Mouse (Mus musculus) testis, postnatal 14 days (tissue): Measurements from ENCODE around the gene Oog3.

ENCODE experiments used
- DNase-seq: peaks from one replicate; pipeline ENCODE4 v3.0.0; 2021; ENCODE audit warnings: low spot score

Gene Oog3

DNA sequence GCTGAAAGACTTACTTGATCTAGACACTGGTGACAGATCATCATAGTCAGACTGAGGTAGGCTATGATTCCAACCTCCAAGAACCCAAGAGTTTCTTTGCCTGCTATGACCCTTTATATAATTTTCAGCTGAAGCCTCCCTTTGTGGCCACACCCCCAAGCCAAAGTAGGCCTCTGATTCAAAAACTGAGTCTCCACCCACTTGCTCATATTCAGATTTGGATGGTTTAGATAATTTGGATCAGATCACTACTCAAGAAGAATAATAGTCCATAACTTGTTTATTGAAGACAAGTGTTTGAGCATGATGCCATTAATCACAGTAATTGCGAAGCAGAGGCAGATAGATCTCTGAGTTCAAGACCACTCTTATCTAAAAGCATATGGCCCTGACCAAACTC is at the start of gene Oog3:
Gene Oog3, minus strand, starts transcription at position 101 of the 400 bp plus-strand sequence.
- no peak for DNase-seq

DNA sequence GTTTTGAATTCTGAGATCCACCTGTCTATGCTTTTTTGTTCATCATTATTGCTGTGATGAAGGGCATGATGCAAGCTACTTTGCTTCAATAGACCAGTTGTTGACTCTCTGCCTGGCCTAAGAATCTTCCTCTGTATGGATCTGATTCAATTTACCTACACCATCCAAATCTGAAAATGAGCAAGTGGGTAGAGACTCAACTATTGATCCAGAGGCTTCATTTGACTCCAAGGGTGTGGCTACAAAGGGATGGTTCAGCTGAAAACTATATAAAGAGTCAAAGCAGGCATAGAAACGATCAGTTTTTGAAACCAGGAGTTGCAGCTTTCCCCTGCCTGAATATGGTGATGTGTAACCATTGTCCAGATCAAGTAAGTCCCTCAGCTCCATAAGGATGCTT is 28.0 kb upstream of the Oog3 start, which contains the start of gene Oog2:
Gene Oog2, plus strand, starts transcription at position 301 of the 400 bp plus-strand sequence.
- DNase-seq, result no peak
